Mouse (Mus musculus): ENCODE measurements around the gene Ccr10. TPM values are rescaled to one million over a fixed set of nuclear protein-coding genes. Genes with fewer than 3 reads are reported as not detected.
"Not testable (repeated sequence)": the region's sequence is repeated elsewhere in the genome, so short reads cannot be mapped to it uniquely, and the experiment has no call there.

Gene Ccr10
- polyA plus RNA-seq, 1 experiment, result 0.45 TPM

GRCm38 (mm10) chr11:101171721-101172433, 3.4 kb downstream of the Ccr10 start:
- DNase-seq (ENCODE audit: low read depth), result no peak

- no peak for DNase-seq (ENCODE audit: low read depth)
These were observed 4.2 kb downstream of the Ccr10 start, which contains the start of gene Plekhh3 for GRCm38 (mm10) chr11:101170811-101171610. TSS of gene Plekhh3 (minus strand) at chr11:101171351.

GRCm38 (mm10) chr11:101170354-101170810, 4.9 kb downstream of the Ccr10 start, which contains the start of gene Cntnap1:
TSS of gene Cntnap1 (plus strand) at chr11:101170523.
- DNase-seq (ENCODE audit: low read depth), result no peak

GRCm38 (mm10) chr11:101169301-101170107, 5.7 kb downstream of the Ccr10 start:
- no peak for DNase-seq (ENCODE audit: low read depth)

- no peak for DNase-seq (ENCODE audit: low read depth)
These were observed 6.8 kb downstream of the Ccr10 start for GRCm38 (mm10) chr11:101168301-101168980.

GRCm38 (mm10) chr11:101167963-101168300, 7.3 kb downstream of the Ccr10 start:
- no peak for DNase-seq (ENCODE audit: low read depth)

GRCm38 (mm10) chr11:101167211-101167962, 7.9 kb downstream of the Ccr10 start:
- DNase-seq (ENCODE audit: low read depth), result no peak

- DNase-seq (ENCODE audit: low read depth), result no peak
These were observed 8.9 kb downstream of the Ccr10 start for GRCm38 (mm10) chr11:101166357-101166756.

- DNase-seq (ENCODE audit: low read depth), result no peak
These were observed 10.3 kb downstream of the Ccr10 start for GRCm38 (mm10) chr11:101164677-101165580.

GRCm38 (mm10) chr11:101164351-101164665, 10.9 kb downstream of the Ccr10 start:
- DNase-seq (ENCODE audit: low read depth), result no peak

GRCm38 (mm10) chr11:101163476-101164350, 11.5 kb downstream of the Ccr10 start:
- DNase-seq (ENCODE audit: low read depth), result no peak

GRCm38 (mm10) chr11:101162772-101163171, 12.5 kb downstream of the Ccr10 start:
- no peak for DNase-seq (ENCODE audit: low read depth)

- no peak for DNase-seq (ENCODE audit: low read depth)
These were observed 12.9 kb downstream of the Ccr10 start for GRCm38 (mm10) chr11:101162301-101162700.

- no peak for DNase-seq (ENCODE audit: low read depth)
These were observed 13.7 kb downstream of the Ccr10 start for GRCm38 (mm10) chr11:101161551-101161950.

GRCm38 (mm10) chr11:101160981-101161505, 14.2 kb downstream of the Ccr10 start:
- not testable (repeated sequence) for DNase-seq (ENCODE audit: low read depth)

- not testable (repeated sequence) for DNase-seq (ENCODE audit: low read depth)
These were observed 15.1 kb downstream of the Ccr10 start for GRCm38 (mm10) chr11:101160151-101160550.

- DNase-seq (ENCODE audit: low read depth), result no peak
These were observed 19.4 kb downstream of the Ccr10 start, which contains the start of gene Tubg2 for GRCm38 (mm10) chr11:101155728-101156371. TSS of gene Tubg2 (plus strand) at chr11:101155907.

- DNase-seq (ENCODE audit: low read depth), result no peak
These were observed 20.1 kb downstream of the Ccr10 start for GRCm38 (mm10) chr11:101155151-101155550.
